Mouse (Mus musculus) liver, postnatal 0 days (tissue): ENCODE results near the gene Fcgr4. TPM values are rescaled to one million over a fixed set of nuclear protein-coding genes. Genes with fewer than 3 reads are reported as not detected.
A peak's percentile ranks its signal among the peaks of the same experiment; 100 is the strongest.
"Not testable (repeated sequence)": the region's sequence is repeated elsewhere in the genome, so short reads cannot be mapped to it uniquely, and the experiment has no call there.

ENCODE experiments used
- ATAC-seq: fragments of 200-750 bp; cut with Nextera tagmentation; 2 replicates; pipeline ENCODE4 v1.8.0; 2017; ENCODE audit warnings: mild to moderate bottlenecking, moderate library complexity
- DNase-seq: peaks from one replicate; pipeline ENCODE4 v3.0.0-alpha.2; 2016
- H3K27ac ChIP-seq: fragments of 300-500 bp; sonication (generic); 2 replicates; pipeline ENCODE4 v1.5.1; 2014; ENCODE audit warnings: antibody characterized with exemption, moderate library complexity, mild to moderate bottlenecking, low read depth
- H3K27me3 ChIP-seq: fragments of 300-500 bp; sonication (generic); 2 replicates; pipeline ENCODE4 v1.6.1; 2014; ENCODE audit warnings: low read length, control low read depth, mixed read lengths; ENCODE audit not compliant: insufficient read depth
- H3K36me3 ChIP-seq: fragments of 300-500 bp; sonication (generic); replicated peaks from 2 replicates; pipeline ENCODE4 v1.6.1; 2014; ENCODE audit warnings: mild to moderate bottlenecking, control low read depth, low read length, moderate library complexity, mixed read lengths; ENCODE audit not compliant: insufficient read depth
- H3K4me1 ChIP-seq: fragments of 300-500 bp; sonication (generic); 2 replicates; pipeline ENCODE4 v1.6.1; 2014; ENCODE audit warnings: antibody characterized with exemption, mild to moderate bottlenecking, control low read depth; ENCODE audit not compliant: insufficient read depth
- H3K4me2 ChIP-seq: fragments of 300-500 bp; sonication (generic); 2 replicates; pipeline ENCODE4 v1.6.1; 2014; ENCODE audit warnings: low read depth, mild to moderate bottlenecking, low read length, moderate library complexity, mixed read lengths
- H3K4me3 ChIP-seq: fragments of 300-500 bp; sonication (generic); 2 replicates; pipeline ENCODE4 v1.5.1; 2014; ENCODE audit warnings: low read depth, low read length
- H3K9ac ChIP-seq: fragments of 300-500 bp; sonication (generic); replicated peaks from 2 replicates; pipeline ENCODE4 v1.6.1; 2014; ENCODE audit warnings: mild to moderate bottlenecking, moderate library complexity
- H3K9me3 ChIP-seq: fragments of 300-500 bp; sonication (generic); 2 replicates; pipeline ENCODE4 v1.6.1; 2016; ENCODE audit warnings: mild to moderate bottlenecking, control low read depth, low read length, mixed read lengths
- CTCF ChIP-seq: sonication (generic); IDR thresholded peaks from 2 replicates; pipeline ENCODE4 v1.5.1; 2016; ENCODE audit warnings: antibody characterized with exemption, low read depth
- EP300 ChIP-seq: IDR thresholded peaks from 2 replicates; pipeline ENCODE4 v1.6.1; 2016; ENCODE audit warnings: antibody characterized with exemption, low read depth, mild to moderate bottlenecking
- WGBS: fragments of 180-500 bp; shearing (Covaris S2); extraction: QIAGEN DNeasy Blood & Tissue Kit; methylation state at CpG from one replicate; pipeline ENCODE4 v1.1.7; 2014; ENCODE audit not compliant: insufficient replicate concordance; 5-methylcytosine and 5-hydroxymethylcytosine counted together
- polyA plus RNA-seq: library from polyadenylated mRNA; unstranded; fragments of >200 nt; fragmentation: Nextera tagmentation; extraction: Ambion mirVana; gene quantifications from 2 replicates; pipeline ENCODE4 v1.2.1, GENCODE M21; 2015

The Fcgr4 gene
- polyA plus RNA-seq, 1 experiment from 2014 or later, result 9.4 TPM

DNA sequence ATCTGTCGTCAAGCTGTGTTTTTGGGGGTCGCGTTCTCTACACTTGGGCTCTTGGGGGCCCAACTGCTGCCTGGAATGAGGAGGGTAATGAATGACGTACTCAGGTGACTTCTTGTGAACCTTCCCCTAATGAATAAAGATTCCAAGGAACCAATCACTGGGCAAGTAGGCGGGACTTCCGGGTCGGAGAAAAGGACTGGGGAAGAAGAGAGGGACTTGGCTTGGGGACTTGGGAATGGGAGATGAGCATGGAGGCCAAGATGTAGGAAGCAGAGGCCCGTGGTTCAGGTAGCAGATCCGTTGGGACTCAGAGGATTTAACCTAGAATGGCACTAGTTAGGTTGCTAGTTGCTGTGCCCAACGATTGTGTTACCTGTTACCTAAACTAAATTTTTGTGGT, 30.5 kb downstream of the Fcgr4 start:
- H3K9ac ChIP-seq, result no peak overlapping the region
- ATAC-seq (no peak), DNase-seq (no peak)
- 76% methylated on average over 10 of the region's 10 CpGs for whole genome bisulfite sequencing
- H3K27me3 ChIP-seq, result no peaks in the 10 kb centered on the region
- no peaks in the 10 kb centered on the region; the same call in 1 of the 2 replicates for H3K36me3 ChIP-seq
- no peak overlapping the region for H3K4me2 ChIP-seq
- no peak overlapping the region for H3K27ac ChIP-seq
- peaks cover 11% of the 10 kb centered on the region; the same call in 1 of the 2 replicates for H3K4me1 ChIP-seq
- H3K9me3 ChIP-seq, result no peaks in the 10 kb centered on the region
- TF ChIP-seq EP300 (no peak), CTCF (no peak)
- H3K4me3 ChIP-seq, result no peak overlapping the region

DNA sequence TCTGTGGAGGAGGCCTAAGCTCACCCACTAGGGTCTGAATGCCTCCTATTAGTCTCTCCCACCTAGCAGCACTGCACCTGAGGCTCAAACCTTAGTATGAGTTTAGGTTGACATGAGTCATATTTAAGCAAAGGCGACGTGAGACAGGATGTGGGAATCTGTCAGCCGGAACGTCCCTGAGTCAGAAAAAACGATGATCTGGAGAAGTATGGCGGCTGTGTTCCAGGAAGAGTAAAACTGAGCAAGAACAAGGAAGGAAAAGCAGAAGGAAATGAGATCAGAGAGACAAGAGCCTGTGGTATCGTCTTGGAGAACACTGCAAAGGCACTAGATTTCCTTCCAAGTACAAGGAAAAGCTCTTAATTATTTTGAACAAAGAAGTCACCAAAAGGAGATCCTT, 32.1 kb downstream of the Fcgr4 start:
- TF ChIP-seq CTCF, result no peak
- WGBS, result 39% methylated on average over 7 of the region's 7 CpGs
- Histone ChIP-seq H3K36me3 (no peaks in the 10 kb centered on the region; the same call in 1 of the 2 replicates), H3K27me3 (no peaks in the 10 kb centered on the region), H3K9ac (no peak overlapping the region), H3K4me3 (no peak overlapping the region), H3K4me1 (peaks cover 11% of the 10 kb centered on the region; the same call in 1 of the 2 replicates), H3K9me3 (no peaks in the 10 kb centered on the region), H3K4me2 (no peak overlapping the region), H3K27ac (no peak overlapping the region)
- DNase-seq, result no peak
- ATAC-seq, result no peak; the same call in 1 of the 2 replicates

- 69% methylated on average over 6 of the region's 6 CpGs for WGBS
- no peak overlapping the region for H3K4me3 ChIP-seq
- ATAC-seq, result no peak
- no peak overlapping the region for H3K4me2 ChIP-seq
- H3K9ac ChIP-seq, result no peak overlapping the region
- TF ChIP-seq EP300 (no peak), CTCF (no peak)
- H3K36me3 ChIP-seq, result no peaks in the 10 kb centered on the region; the same call in 1 of the 2 replicates
- H3K9me3 ChIP-seq, result no peaks in the 10 kb centered on the region
- no peaks in the 10 kb centered on the region for H3K27me3 ChIP-seq
- H3K27ac ChIP-seq, result no peak overlapping the region
- no peak for DNase-seq
- peaks cover 14% of the 10 kb centered on the region for H3K4me1 ChIP-seq
These were observed 34.6 kb downstream of the Fcgr4 start for GRCm38 (mm10) chr1:171053305-171053704.

- no peak overlapping the region for H3K9ac ChIP-seq
- 0 out of 2 replicates have a peak overlapping the region, but pooled peaks have one; percentile 7 for H3K4me2 ChIP-seq
- H3K27ac ChIP-seq, result no peak overlapping the region
- H3K27me3 ChIP-seq, result no peaks in the 10 kb centered on the region
- no peak overlapping the region for H3K4me3 ChIP-seq
- H3K9me3 ChIP-seq, result no peaks in the 10 kb centered on the region
- no peak for TF ChIP-seq CTCF
- 0 out of 2 replicates have a peak, but pooled peaks have one; percentile 32 for TF ChIP-seq EP300
- H3K36me3 ChIP-seq, result no peaks in the 10 kb centered on the region
- 58% methylated on average over 5 of the region's 5 CpGs for WGBS
- peaks cover 10% of the 10 kb centered on the region for H3K4me1 ChIP-seq
- ATAC-seq (peak; percentile 73), DNase-seq (peak; percentile 59)
These were observed 38.5 kb downstream of the Fcgr4 start for GRCm38 (mm10) chr1:171057253-171057652.

- H3K4me3 ChIP-seq, result peak overlapping the region; percentile 34
- H3K27ac ChIP-seq, result peak overlapping the region; percentile 58
- WGBS, result 29% methylated on average over 2 of the region's 2 CpGs
- H3K27me3 ChIP-seq, result peaks cover 4% of the 10 kb centered on the region
- H3K4me1 ChIP-seq, result peaks cover 7% of the 10 kb centered on the region
- DNase-seq (no peak), ATAC-seq (no peak)
- H3K36me3 ChIP-seq, result no peaks in the 10 kb centered on the region
- no peaks in the 10 kb centered on the region for H3K9me3 ChIP-seq
- 0 out of 2 replicates have a peak overlapping the region, but pooled peaks have one; percentile 26 for H3K9ac ChIP-seq
- H3K4me2 ChIP-seq, result 0 out of 2 replicates have a peak overlapping the region, but pooled peaks have one; percentile 34
- no peak for TF ChIP-seq EP300
- no peak for TF ChIP-seq CTCF
These were observed 40.5 kb downstream of the Fcgr4 start for GRCm38 (mm10) chr1:171059203-171059602.

DNA sequence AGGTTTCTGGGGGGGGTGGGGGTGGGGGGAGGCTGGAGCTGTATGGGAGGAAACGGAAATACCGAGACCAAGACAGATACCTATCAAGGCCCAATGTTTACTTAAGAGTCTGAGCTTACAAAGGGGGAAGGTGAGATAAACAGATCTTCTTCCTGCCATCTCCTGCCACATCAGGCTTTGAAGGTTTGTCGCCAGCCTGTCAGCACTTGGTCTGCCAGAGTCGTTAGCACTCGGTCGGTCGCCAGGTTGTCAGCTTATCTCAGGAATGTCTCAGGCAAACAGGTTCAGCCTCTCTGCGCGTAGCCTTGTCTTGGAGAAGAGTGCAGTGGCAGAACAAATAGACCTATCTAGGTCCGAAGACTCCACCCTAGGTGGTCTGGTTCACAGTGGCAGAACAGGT, 41.7 kb downstream of the Fcgr4 start:
- no peak for TF ChIP-seq CTCF

DNA sequence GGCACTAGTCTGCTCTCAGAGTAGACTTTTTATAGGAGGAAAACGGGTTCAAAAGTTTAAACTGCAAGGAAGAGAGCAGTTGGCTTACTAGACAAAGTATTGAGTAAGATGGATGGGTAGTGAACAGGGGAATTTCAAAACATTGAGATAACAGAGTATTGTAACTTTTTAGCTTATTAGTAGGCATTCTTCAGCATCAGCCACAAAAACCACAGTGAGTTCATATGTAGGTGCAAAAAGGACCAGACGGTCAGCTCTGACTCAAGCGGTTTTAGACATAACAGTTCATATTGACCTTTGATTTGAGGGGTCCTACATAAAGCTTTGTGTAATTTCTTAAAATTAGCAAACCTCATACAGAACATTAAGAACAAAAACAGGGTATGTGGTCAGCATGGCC, 42.8 kb downstream of the Fcgr4 start:
- no peak overlapping the region for H3K4me2 ChIP-seq
- H3K27me3 ChIP-seq, result peaks cover 12% of the 10 kb centered on the region
- H3K4me1 ChIP-seq, result peaks cover 11% of the 10 kb centered on the region
- no peak for ATAC-seq
- WGBS, result 64% methylated on average over 3 of the region's 3 CpGs
- DNase-seq, result no peak
- H3K4me3 ChIP-seq, result no peak overlapping the region
- no peak overlapping the region for H3K9ac ChIP-seq
- no peaks in the 10 kb centered on the region for H3K9me3 ChIP-seq
- TF ChIP-seq CTCF (no peak), EP300 (no peak)
- H3K36me3 ChIP-seq, result no peaks in the 10 kb centered on the region
- no peak overlapping the region for H3K27ac ChIP-seq

More for the DNA sequence above, 41.7 kb downstream of the Fcgr4 start:
- Histone ChIP-seq H3K4me3 (no peak overlapping the region), H3K4me1 (peaks cover 11% of the 10 kb centered on the region), H3K9ac (no peak overlapping the region), H3K9me3 (no peaks in the 10 kb centered on the region), H3K27me3 (peaks cover 8% of the 10 kb centered on the region), H3K4me2 (peak overlapping the region; percentile 10), H3K36me3 (no peaks in the 10 kb centered on the region), H3K27ac (peak overlapping the region; percentile 17)
- ATAC-seq (no peak), DNase-seq (peak; percentile 14)
- 17% methylated on average over 10 of the region's 10 CpGs for WGBS

GRCm38 (mm10) chr1:171063569-171064490, 45.1 kb downstream of the Fcgr4 start:
- H3K4me3 ChIP-seq, result peak overlapping the region; percentile 42
- not testable (repeated sequence) for H3K4me1 ChIP-seq, H3K9me3 ChIP-seq, H3K36me3 ChIP-seq
- 0 out of 2 replicates have a peak overlapping the region, but pooled peaks have one; percentile 1 for H3K27ac ChIP-seq
- DNase-seq, result peak; percentile 46
- 10% methylated on average over 36 of the region's 61 CpGs for WGBS
- H3K27me3 ChIP-seq, result peaks cover 16% of the 10 kb centered on the region
- peak; percentile 81 for ATAC-seq
- peak overlapping the region; percentile 59 for H3K4me2 ChIP-seq
- H3K9ac ChIP-seq, result 0 out of 2 replicates have a peak overlapping the region, but pooled peaks have one; percentile 3
